Mouse (Mus musculus) NIH3T3 (cell line): ENCODE results near the gene Gid8.
A peak's percentile ranks its signal among the peaks of the same experiment; 100 is the strongest.
"Not testable (repeated sequence)": the region's sequence is repeated elsewhere in the genome, so short reads cannot be mapped to it uniquely, and the experiment has no call there.

Source experiments
- DNase-seq: peaks from one replicate; pipeline ENCODE4 v3.0.0-alpha.2; 2012; ENCODE audit warnings: low read depth

The Gid8 gene

DNA sequence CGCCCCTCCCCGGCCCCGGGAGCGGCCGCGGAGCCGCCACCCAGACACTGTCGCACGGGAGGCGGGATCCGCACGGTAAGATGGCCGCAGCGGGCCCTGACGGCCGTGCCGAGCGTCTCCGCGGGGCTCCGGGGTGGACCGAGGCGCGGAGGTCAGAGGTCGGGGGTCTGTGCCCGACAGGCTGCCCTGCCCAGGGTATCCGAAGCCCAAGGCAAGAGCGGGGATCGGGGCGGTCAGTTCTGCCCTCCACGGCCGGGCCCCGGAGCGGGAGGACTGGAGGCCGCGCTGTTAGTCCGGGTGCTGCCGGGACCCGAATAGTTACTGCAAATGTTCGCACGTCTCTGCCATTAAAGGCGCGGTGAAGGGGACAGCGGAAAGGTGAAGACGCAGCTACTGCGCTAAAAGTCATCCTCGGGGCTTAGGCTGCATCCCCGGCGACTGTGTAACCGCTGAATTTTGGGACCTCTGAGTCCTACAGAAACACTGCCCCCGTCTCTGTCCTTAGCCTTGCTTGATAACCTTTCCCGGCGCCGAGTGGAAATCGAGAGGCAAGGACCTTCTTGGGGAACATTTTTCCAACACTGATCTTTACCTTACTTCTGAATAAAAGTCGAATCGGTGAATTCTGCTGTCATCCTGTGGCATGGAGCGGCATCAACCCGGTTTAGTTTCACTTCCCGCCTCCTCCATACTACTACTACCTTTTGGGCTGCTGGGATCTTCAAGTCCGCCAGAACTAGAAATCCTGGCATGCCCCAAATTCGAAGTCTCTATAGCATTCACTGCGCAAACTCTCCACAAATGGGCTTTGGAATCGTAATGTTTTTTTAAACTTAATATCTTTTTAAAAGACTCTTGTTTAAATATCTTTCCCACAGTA is 599 bp downstream of the Gid8 start:
- peak; percentile 41 for DNase-seq

GRCm38 (mm10) chr2:180711527-180711926 is 1.6 kb downstream of the Gid8 start:
- DNase-seq = no peak

GRCm38 (mm10) chr2:180712037-180712689 is 2.2 kb downstream of the Gid8 start:
- DNase-seq = no peak

- not testable (repeated sequence) for DNase-seq
Observed at GRCm38 (mm10) chr2:180722748-180723147, 12.8 kb downstream of the Gid8 start.

DNA sequence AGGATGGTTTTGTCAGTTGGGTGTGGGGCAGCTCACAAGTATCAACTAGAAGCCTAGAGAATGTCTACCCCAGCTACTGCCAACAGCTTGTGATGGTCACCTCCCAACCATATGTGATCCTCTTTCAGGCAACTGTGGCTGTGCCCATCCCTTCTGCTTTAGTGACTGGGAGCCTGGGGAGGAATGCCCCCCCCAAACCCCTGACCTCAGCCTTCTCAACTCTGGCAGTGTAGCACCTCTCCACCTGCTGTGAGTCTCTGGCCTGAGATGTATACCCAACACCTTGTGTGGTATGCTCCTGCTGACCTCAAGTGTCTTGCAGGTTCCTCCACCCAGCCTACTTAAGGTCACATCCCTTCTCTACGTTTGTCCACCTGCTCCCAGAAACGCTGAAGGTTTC is 13.9 kb downstream of the Gid8 start:
- no peak for DNase-seq

DNA sequence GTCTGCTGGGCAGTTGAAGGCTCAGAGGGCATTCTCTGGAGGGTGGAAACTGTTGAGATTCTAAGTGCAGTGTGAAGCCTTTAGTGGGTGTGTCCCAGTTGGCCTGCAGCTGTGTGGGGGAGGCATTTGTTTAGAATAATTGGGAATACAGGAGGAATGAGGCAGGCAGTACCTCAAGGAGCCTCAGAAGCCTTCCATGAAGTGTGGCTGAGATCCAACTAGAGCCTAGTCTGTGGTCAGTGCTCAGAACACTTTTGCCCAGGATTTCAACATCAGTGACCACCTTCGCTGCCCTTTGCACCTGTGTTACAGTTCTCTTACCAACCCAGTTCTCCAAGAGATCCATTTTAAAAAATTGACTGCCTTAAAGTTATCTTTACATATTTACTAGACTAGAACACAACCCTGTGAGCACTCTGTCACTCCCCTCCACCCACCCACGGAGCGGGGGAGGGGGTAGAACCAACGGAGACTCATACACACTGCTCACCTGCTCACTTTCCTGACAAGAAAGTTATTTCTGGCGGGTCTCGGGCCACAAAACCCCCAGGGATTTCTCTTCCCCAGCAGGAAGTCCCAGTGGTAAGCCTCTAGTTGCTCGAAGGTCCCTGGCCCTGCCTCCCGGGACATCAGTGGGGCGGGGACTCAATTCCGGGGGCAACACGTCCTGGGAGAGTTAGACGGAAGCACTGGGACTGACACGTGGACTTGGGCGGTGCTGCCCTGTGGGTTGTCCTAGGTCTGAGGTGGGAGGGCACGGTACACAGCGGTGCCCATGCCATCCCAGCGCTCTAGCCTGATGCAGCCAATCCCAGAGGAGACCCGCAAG is 14.9 kb downstream of the Gid8 start, which contains the start of gene Slc17a9:
Slc17a9 (plus strand) TSS at position 679 of the 829 bp plus-strand sequence.
- DNase-seq = peak; percentile 43

DNA sequence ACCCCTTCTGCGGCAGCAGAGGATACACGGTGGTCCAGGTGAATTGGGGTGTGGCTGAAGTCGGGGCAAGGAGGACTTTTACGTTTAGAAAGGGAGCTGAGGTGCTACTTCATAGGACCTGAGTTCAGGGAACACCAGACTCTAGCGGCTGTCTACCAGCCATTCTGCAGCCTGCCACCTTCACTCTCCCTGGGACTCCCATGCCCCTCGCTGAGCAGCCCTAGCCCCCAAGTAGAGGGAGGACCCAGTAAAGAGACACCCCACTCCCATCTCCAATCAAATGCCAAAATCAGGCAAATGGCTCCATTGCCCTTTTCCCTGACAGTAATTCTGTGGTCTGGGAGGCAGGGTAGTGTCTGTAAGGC is 15.5 kb downstream of the Gid8 start:
- no peak for DNase-seq

DNA sequence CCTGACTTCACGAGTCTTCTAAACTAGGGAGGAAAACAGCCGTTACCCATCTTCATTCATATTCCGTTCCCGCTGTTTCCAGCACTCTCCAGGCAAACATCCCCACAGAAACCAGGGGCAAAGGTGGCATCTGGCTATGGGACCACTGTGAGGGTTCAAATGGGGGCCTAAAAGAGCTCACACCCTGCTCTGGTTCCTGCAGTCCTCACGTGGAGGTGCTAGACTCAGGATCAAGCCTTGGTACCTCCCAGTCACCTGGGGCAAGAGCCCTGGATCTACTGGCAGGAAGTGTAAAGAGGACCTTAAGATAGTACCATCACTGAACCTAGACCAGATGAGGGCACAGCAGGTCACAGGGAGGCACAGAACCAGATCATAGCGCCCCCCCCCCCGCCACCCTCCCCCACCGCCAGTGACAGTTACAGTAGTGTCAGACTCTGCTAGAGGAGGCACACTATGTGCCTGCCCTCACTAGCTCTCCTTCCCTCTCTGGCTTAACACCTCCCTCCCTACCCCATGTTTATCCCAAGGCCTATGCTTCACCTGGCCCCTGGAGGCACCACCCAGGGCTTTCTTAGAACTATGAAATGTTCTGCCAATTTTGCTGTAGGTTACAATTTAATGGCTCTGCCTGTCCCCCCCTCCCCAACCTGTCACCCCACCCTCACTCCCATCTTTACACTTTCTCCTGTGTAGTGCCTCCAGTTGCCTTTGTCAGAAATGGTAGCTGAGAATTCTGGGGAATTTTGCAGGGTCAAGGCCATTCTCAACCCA is 16.1 kb downstream of the Gid8 start:
- DNase-seq = no peak

DNA sequence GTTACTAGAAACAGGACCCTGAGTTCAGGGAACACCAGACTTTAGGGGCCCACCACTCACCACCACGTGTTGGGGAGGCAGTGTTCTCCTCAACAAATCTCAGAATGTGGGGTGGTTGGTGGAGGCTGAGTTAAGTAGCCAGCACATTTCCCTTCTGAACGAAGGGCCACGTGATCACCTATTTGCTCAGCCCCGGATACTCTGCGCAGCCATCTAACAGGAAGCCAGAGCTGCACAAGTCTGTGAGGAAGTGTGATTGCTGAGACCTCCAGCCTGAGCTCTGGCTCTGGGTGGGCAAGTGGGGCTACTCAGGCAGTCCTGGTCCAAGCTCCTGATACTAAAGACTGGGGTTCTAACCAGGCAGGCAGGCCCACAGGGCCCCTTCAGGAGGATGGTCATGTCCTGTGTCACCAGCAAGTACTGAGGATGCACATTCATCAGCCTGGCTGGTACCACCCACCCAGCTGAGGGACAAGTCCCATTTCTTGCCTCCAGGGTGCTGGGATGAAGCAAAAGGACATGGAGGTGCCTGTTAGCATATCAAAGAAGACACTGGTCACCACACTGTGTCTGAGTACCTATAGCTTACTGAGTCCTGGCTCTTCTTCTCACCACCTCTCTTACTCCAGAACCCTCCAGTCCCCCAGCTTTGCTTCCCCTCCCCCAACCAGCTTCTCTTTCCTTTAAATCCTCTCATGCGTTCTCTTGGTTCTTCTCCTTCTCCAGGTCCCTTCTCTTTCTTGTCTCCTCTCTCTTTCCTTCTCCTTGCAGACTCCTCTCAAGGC is 16.9 kb downstream of the Gid8 start:
- no peak for DNase-seq

- DNase-seq = no peak
Observed at GRCm38 (mm10) chr2:180727613-180728021, 17.7 kb downstream of the Gid8 start.

- peak; percentile 11 for DNase-seq
Observed at GRCm38 (mm10) chr2:180731036-180731435, 21.1 kb downstream of the Gid8 start.

- no peak for DNase-seq
Observed at GRCm38 (mm10) chr2:180731984-180732383, 22.1 kb downstream of the Gid8 start.

- no peak for DNase-seq
Observed at GRCm38 (mm10) chr2:180735232-180735631, 25.3 kb downstream of the Gid8 start.

DNA sequence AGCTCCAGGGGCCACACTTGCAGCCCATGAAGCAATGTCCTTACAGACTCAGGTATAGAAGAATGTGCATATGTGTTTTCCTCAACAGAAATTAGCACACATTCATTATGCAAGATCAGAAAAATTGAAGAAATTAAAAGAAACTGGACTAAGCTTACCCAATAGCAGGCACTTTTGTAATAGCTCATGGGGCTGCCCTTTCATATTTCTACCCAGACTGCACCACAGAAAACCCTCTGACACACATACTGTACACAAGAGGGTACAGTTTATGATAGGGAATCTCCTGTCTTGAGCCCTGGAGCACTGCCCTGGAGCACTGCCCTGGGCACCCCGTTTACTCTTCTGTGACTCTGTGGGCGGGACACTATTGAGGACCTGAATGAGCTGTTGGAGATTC is 28.1 kb downstream of the Gid8 start:
- no peak for DNase-seq

GRCm38 (mm10) chr2:180740349-180740748 is 30.4 kb downstream of the Gid8 start:
- DNase-seq = no peak

DNA sequence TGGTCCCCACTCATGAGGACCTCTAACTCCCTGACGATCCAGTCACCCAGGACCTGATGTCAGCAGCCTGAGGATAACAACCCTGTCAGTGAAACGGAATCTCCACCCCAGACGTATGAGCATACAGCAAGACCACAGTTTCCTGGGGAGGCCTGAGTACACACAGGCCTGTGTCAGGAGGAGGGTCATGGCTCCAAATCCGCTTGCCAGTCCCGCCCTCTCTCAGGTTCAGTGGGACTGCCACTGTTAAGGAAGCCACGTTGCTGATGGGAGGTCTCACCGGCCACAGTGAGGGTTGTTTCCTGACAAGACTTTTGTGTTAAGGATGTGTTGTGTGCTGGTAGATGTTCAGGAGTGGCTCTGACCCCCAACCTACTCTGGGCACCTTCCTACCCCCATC is 31.5 kb downstream of the Gid8 start:
- no peak for DNase-seq

DNA sequence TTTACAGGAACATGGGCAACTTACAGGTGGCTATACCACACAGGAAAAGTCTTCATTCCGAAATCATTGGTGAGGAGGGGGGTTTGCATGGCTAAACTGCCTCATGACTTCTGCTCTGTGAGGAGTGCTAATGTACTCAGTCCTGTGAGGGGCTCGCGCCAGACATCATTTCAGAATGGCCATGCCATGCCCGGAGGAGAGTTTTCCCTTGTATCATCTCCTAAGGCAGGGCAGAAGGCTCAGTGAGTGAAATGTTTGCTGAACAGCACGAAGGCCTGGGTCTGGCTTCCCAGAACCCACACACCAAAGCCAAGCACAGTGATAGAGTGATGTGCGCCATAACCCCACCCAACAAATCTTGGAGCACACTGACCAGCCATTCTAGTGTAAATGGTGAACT is 32.9 kb downstream of the Gid8 start:
- DNase-seq = no peak

DNA sequence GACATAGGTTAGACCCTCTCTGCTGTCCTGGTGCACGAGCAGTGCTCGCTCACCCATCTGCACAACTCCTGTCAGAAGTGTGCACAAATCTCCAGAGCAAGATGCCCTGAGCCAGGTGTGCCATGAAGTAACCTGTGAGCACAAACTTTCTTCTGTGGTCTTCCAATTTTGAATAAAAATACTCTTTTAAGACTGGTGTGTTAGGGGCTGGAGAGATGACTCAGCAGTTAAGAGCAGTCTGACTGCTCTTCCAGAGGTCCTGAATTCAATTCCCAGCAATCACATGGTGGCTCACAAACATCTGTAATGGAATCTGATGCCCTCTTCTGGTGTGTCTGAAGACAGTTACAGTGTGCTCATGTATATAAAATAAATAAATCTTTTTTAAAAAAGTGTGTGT is 33.4 kb downstream of the Gid8 start:
- no peak for DNase-seq

DNA sequence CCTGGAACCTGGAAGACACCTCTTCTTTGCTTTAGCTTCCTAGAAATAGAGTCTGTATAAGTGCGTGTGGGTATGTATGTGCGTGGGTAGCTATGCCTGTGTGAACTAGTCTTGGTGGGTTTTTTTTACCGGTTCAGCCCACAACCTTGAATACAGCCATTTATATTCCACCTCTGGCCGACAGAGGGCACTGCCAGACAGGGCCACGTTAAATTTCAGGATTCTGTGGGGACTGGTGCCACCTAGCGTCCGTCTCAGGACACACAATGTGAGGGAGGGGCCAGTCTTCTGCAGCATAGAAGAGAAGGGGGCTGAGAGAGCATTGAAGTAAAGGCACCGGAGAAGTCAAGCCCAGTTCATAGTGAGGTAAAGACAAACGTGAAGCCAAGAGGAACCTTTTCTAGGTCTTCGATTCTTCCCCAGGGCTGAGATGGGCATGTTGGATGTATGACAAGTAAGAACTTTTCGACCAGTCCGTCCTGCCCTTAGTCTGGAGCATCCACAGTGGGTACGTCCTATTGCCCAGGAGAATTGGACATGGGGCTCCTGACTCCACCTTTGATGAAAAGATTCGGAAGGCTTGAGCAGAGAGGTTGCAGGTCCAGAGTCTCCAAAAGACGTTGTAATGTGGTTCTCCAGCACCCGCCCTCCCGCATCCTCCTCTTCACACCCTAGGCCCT is 35.5 kb downstream of the Gid8 start:
- peak; percentile 91 for DNase-seq

DNA sequence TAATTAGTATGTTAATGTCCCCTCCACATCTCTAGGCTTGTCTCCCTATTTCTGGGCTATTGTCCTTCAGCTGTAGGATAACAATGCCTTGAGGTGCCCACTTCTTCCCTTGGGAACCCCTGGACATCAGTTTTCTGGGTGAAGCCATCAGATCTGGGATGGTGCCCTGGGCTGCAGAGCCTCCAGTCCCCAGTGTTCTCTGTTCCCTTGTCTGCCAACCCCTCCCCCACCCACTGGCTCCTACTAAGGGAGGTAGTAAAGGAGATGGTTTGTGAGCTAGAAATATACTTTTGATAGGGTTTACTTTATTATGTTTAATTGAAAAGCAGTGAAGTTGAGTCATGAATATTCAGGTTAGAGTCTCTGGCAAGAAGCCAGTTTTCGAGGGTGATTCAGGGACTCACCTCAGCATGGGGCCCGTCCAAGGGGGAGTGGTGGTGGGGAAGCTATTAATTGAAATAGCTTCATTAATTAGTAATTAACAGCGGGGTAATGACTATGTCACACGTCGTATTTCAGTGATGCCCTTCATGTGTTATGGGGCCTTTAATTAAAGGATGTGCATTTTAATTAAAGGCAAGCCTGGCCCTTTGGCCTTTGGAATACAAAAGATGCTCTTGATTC is 36.8 kb downstream of the Gid8 start:
- peak; percentile 4 for DNase-seq
